Mouse (Mus musculus) bone marrow, adult 2 months (tissue): ENCODE measurements around the gene Tor4a.

Experiments used
- CTCF ChIP-seq: fragments of 200-500 bp; IDR thresholded peaks from 2 replicates; pipeline ENCODE4 v1.5.1; 2011; ENCODE audit warnings: low read length, control low read depth; ENCODE audit not compliant: control insufficient read depth, insufficient read depth
- POLR2A ChIP-seq: fragments of 200-500 bp; IDR thresholded peaks from 2 replicates; pipeline ENCODE4 v1.6.1; 2011; ENCODE audit warnings: low read depth, mild to moderate bottlenecking, control low read depth, low read length, borderline replicate concordance; ENCODE audit not compliant: control insufficient read depth

GRCm38 (mm10) chr2:25177685-25178084, 19.0 kb downstream of the Tor4a start:
- TF ChIP-seq POLR2A (no peak), CTCF (no peak)
